Mouse (Mus musculus) neural tube, embryonic 10.5 days (tissue): ENCODE measurements around the gene Zfp523.
"Not testable (repeated sequence)": the region's sequence is repeated elsewhere in the genome, so short reads cannot be mapped to it uniquely, and the experiment has no call there.

Experiments used
- DNase-seq: peaks from one replicate; pipeline ENCODE4 v3.0.0-alpha.2; 2017; ENCODE audit warnings: low spot score; ENCODE audit errors: extremely low spot score

The Zfp523 gene

DNA sequence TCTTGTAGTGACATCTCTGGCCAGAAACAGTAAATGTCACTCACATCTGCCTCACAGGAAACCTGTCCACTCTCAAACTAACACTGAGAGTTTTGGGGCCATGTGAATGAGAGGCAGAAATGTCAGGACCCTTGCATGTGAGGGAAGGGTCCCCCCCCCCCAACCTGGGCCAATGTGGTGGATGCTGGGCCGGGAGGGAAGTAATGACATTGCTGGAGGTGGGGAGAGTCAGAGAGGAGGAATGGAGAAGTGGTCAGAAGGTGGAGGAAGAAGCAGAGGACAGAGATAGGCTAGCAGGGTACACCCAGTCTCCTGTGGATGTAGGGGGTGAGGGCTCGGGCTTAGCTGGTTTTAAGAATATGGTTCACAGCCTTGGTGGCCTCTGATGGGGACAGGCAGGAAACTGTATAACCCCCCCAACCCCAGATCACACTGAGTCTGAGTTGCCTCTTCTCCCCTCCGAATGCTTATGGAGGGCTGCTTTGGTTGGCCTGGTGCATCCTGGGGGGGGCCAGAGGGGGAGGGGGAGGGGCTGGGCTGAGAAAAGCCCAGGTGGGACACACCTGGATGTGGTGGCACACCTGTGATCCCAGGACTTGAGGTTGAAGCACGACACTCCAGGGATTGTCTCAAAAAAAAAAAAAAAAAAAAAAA is 32.7 kb downstream of the Zfp523 start:
- DNase-seq: no peak

DNA sequence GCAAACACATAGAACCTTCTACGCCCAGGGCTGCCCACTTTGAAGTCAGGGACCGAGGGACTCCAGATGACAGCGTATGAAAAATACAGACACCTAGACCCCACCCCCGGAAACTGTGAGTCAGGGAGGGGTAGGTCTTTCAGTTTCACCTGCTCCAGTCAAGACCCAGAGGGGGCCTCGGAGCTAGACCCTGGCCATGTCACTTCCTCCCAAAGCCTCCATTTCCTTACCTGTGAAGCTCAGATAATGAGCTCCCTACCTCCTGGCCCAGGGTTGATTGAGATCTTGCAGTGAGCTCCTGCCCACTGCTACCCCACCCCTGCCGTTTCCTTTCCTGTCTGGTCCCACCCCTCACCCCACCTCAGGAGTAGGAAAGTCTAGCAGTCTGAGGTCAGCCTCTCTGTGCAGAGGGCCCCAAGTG is 35.0 kb downstream of the Zfp523 start:
- no peak for DNase-seq

DNA sequence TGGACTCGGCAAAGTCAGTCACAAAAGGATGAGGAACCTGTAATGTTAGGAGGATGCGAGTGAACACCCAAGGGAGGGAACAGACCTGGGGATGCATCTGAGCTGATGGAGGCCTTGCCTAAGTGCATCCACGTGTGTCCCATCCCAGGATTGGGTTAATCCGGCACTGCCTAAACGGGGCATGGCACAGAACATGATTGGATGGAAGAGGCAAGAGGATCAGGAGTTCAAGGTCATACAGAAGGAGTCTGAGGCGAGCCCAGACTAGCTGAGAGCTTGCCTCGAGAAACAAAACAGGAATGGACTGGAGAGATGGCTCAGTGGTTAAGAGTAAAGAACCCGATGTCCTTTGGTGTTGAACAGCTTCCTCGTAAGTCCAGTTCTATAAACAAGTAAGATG is 35.5 kb downstream of the Zfp523 start:
- DNase-seq: no peak

DNA sequence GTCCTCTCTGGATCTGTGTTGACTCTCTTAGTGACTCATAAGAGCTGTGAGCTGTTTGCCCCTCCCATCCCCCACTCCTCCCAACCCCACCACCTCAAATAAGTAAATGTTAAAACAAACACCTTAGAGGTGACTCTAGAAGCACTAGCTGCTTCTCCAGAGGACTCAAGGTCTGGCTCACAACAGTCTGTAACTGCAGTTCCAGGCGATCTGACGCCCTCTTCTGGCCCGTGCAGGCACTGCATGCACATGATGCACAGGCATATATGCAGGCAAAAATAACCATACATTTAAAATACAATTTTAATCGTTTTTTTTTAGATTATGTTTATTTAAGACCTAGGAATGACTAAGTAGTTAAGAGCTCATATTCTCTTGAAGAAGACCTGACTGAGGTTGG is 36.3 kb downstream of the Zfp523 start:
- DNase-seq: peak; percentile 34

DNA sequence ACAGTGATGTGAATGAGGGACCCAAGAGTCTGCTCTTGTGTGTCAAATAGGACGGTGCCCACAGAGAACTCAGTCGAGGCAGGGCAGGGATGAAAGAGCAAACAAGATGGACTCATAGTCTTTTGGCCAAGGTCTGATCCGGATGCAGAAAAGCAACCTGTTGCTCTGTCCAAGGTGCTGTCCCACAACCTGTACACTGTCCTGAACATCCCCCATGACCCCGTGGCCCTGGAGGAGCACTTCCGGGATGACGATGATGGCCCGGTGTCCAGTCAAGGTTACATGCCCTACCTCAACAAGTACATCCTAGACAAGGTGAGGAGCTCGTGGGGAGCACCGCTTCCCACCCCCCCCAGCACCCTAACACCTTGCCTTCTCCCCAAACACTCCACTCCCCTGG is 39.9 kb downstream of the Zfp523 start:
- no peak for DNase-seq

DNA sequence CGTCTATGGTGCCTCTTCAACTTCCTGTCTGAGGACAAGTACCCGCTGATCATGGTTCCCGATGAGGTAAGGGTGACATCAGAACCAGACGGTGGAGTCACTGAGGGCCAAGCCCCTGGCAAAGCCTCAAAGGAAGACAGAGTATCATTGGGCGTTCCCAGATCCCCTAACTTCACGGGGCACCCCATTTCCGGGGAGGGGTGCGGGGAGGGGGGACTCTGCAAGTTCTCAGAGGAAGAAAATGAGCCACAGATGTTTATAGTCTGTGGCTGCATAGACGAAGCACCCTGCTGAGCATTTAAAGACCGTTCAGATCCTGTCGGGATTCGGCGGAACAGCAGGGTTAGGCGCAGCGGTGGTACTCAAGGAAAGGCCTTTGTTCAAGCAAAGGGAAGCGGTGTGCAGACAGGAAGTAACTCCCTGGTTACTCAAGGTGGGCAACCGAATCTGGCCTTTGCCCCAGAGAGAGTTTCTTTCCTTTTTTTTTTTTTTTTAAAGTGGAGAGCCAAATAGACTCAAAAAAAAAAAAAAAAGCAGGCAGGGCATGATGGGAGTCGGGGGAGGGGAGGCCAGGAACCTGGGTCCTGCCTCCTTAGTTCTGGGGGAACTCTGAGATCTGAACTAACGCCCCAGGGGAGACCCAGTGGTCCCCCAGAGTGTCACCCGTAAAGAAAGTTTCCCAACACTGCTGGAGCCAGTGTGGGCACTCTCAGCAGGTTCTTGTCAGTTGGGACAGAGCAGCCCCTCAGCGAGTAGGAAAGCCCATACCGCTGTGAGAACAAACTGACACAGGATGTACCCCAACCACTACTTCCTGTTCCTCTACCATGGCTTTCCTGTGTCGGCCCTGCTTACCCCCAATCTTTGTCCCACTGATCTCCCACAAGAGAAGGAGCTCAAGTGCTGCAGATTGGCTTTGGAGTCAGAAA is 41.1 kb downstream of the Zfp523 start:
- DNase-seq: peak; percentile 35

DNA sequence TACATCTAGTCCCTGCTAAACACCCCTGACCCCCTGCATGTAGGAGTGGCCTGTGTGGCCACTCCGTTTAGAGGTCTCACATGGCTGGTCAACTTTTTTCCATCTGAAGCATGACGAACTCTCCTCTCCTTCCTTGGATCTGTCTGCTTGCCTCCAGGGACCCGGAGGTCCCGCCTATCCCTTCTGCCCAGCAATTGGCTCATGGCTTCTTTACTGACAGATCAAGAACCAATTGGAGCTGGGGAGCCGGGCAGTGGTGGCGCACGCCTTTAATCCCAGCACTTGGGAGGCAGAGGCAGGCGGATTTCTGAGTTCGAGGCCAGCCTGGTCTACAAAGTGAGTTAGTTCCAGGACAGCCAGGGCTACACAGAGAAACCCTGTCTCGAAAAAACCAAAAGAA is 45.5 kb downstream of the Zfp523 start:
- not testable (repeated sequence) for DNase-seq

DNA sequence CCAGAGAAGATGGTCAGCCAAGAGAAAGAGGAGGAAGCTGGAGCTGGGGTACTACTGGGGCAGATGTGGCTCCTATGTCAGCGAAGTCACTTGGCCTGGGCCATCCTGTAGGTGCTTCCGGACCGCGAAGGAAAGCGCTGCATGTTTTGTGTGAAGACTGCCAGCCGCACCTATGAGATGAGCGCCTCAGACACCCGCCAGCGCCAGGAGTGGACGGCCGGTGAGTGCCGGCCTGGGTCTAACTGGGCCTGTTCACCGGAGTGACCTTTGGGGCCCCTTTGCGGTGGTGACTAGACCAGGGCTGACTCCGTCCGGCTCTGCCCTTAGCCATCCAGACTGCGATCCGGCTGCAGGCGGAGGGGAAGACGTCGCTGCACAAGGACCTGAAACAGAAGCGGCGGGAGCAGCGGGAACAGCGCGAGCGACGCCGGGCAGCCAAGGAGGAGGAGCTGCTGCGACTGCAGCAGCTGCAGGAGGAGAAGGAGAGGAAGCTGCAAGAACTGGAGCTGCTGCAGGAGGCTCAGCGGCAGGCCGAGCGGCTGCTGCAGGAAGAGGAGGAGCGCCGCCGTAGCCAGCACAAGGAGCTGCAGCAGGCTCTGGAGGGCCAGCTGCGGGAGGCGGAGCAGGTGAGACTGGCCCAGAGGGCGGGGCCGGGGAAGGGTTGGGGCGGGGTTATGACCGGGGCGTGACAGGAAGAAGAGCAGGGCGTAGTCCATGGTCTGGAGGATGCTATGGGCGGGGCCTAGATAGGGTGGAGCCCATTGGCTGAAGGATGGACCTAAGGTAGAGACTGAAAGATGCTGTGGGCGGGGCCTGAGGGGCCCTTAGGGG is 46.8 kb downstream of the Zfp523 start:
- peak; percentile 92 for DNase-seq

DNA sequence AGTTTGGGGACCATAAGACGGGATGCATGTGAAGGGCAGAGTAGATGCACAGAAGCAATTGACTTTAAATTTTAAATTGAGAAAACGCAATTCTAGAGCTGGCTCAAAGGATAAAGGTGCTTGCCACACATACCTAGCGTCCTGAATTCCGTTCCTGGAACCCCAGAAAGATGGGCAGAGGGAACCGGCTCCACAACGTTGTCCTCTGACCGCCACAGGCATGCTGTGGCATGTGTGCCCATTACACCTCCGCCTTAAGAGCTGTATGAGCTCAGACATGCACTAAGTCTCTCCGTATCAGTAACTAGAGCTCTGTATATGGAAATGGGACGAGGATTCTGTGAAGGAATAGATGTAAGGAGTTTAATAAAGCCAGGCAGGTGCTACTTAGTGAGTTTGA is 47.7 kb downstream of the Zfp523 start:
- DNase-seq: no peak

DNA sequence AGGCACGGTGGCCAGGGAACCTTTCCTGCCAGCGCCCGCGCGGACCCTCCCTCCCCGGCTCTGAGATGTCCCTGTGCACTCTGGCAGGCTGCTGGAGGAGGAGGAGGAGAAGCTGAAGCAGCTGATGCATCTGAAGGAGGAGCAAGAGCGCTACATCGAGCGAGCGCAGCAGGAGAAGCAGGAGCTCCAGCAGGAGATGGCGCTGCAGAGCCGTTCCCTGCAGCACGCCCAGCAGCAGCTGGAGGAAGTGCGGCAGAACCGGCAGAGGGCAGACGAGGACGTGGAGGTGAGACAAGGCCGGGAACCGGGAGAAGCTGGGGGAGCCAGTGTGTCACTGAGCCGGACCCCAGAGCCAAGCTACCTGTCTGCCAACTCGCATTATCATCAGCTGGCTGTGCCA is 49.1 kb downstream of the Zfp523 start:
- peak; percentile 88 for DNase-seq

DNA sequence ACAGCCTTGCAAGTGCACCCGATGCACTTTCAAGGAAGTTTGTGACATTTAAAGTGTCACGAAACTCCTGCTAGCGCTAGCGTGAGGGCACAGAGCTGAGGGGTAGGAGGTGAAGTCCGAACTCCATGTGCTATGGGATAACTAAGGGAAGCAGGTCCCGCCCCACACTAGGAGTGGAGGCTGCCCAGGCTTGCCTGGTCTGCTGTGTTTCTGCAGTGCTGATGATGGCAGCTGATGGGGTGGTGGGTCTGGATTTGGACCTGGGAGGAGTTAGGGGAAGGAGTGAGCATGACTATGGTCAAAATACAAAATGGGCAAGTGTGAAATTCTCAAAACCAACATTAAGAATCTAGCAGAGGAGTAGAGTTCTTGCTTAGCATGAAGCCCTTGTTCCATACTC is 53.6 kb downstream of the Zfp523 start:
- DNase-seq: no peak

DNA sequence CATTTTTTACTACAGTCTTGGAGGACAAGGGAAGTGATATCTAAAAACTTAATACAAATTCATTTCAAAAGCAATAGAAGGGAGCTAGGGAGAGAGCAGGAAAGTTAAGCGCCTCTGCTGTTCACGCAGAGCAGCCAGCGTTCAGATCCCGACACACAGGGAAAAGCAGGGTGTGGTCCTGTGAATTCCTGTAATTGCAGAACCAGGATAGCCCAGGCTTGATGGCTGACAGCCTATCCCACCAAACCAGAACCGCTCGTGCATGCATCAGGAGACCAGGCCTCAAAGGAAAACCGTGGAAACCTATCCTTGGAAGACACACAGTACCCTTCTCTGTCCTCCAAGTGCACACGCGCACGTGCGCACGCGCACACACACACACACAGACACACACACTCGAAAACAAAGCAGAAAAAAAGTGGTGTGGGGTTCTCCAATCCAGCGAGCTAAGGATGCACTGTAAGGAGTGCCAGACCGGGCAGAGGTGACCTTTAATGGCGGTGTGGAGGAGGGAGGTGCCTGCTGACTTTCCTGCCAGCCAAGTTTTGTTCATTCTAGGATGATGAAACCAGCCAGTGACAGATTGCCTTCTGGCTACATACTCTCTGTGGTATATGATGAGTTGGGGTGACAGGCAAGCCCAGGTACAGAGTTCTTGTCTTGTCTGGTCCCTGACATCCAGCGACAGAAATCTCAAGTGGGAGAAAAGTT is 54.3 kb downstream of the Zfp523 start:
- no peak for DNase-seq

DNA sequence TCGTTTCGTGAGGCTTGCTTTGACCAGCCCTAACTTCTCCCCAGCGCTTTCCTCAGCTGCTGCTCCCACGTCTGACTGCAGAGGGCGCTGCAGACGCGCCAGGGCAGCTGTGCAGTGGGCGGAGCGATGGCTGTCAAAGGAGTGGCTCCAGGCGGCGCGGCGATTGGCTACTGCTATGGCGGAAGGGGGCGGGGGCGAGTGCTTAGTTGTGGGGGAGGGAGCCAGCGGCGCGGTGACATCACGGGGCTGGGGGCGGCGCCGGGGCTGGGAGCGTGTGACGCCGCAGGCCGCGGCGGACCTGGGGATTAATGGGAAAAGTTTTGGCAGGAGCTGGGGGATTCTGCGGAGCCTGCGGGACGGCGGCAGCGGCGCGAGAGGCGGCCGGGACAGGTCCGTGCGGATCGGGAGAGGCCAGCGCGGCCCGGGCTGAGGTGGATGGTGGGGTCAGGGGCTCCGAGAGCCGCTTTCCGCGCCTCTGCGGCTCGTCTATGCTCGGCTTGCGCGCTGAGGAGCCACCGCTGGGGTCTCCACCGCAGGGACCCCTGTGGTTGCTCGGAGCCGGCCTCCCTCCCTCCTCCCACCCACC is 55.6 kb downstream of the Zfp523 start, which contains the start of gene Ppard:
Gene Ppard (plus strand): TSS at position 226 of the 586 bp plus-strand sequence.
- peak; percentile 100 for DNase-seq

DNA sequence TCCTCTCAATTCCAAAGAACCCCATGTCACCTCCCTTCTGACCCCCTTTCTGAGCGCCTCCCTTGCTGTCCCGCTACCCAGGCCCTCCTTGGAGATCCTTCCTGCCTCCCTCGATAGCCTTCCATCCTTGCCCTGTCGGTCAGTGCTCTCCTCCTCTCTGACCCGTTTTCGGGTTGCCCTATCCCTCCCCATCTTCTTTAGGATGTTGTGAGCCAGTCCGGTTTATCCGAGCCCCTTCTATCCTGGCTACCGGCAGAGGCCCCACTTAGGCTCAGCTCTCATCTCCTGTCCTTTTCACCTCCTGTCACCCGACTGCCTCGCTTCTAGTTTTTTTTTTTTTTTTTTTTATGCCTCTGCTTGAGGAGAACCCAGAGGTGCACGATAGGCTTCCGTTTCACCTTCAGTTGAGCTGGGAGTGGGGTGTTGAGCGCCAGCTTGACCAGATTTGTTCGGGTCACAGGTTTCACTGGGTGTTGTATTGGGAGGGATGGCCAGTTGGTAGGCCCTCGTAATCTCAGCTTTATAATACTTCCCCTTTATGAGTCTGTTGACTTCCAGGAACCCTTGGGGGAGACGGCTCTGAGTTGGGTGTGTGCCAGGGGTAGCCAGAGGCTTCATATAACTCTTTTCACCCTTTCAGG is 56.3 kb downstream of the Zfp523 start:
- no peak for DNase-seq

DNA sequence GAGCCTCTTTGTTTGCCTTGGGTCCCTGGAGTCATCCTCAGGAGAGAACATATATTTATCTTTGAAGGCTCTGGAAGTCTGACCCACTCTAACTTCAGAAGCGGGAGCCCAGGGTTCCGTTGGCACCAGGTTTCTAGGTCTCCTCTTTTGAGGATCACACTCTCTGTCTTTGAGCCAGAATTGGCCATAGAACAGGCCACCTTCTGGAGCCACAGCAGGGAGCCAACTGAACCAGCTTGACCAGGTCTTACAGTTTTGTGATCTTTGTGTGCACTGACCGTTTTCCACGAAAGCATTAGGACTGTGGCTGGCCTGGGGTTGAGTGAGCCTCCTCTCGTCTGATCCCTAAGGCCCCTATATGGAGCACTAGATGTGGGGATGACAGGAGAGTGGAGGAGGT is 57.7 kb downstream of the Zfp523 start:
- DNase-seq: no peak

DNA sequence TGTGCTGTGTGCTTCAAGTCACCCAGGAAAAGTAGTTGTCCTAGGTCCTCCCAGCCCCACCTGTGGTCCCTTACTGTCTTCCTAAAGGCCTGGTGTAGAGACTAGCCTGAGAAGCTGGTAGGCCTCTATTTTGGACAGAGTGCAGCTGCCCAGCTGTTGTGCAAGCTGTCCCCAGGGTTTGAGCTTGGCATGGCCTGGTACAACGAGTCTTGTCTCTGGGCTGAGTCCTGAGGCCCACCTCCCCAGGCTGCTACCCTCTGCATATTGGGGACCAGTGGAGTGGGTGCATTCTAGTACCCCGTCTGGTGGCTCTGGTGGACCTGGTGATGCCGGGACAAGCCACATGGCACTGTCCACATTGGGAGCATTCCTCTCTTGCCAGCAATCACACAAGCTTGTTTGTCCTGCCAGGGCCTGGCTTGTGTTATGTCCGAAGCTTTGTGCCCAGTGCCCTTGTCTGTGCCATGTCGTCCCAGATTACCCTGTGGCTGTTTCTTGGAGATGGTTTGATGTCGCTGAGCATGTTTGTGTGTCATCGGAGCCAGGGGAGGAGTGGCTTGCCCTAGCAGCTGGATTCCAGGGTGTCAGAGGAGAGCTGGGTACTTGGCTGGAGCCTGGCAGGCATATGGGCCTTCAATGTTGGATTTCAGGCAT is 59.2 kb downstream of the Zfp523 start:
- no peak for DNase-seq

DNA sequence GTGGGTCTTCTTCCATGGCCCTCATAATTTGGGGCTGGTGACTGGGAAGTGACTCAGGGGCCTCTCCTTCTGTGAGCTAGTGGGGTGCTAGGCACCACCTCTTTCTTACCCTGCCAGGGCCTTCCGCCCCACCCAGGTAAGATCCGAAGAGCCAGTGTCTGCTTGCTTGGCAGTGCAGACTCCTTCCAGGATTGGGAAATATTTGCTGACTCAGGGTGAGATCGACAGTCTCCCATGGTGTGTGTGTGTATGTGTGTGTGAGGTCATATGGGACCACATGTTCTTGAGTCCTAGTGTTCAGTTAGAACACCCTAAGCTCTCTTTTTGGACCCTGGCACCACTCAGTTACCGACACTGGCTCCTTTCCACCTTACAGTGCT is 59.7 kb downstream of the Zfp523 start:
- DNase-seq: no peak

DNA sequence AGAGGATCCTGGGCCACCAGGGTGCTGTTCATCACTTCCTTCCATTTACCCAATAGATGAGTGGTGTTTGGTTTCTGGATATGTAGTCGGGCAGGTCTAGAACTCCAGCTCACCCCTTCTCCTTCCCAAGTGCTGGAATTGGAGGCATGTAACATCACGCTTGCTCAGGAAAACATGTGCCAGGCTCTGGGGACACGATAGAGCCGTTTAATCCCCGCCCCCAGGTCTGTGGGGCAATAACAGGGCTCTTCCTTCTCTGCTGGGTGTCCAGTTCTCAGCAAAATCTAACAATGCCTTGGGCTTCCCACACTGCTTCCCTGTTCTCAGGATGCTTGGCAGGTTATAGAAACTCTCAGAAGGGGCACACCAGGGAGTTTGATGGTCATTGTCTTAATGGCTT is 60.4 kb downstream of the Zfp523 start:
- no peak for DNase-seq

DNA sequence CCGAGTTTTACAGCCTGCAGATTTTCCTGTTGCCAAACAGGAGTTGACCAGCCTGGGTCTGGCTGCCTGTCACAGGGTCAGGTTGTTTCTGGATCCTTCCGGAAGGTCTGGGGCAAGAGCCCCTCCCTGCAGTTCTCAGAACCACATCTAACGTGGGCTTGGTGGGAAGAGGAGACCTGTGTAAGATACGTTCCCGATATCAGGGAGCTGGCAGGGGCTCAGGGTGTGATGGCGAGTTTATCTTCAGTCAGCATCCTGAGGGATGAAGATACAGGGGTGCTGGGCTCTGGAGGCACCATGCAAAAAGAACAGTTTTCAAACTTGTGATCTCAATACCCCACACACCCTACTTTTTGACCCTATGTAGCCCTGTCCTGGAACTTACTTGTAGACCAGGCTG is 60.9 kb downstream of the Zfp523 start:
- DNase-seq: no peak

DNA sequence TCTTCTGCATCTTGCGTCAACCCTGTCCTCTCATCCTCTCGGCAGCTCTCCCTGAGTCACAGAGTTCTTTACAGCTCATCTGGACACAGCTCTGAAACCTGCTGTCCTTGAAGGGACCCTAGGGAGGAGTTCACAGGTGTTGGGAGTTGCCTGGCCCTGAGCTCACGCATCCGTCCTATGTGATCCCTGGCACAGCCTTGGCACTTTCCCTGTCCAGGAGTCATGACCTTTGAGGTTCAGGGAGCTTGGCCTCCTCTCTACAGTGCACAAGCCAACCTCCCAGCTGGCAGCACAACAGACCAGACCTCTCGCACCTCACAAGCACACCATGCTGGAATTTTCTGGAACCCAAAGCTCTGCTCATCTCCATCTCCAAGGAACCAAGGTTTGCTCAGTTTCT is 63.9 kb downstream of the Zfp523 start:
- no peak for DNase-seq
